Mouse (Mus musculus): ENCODE measurements around the gene Deaf1.
"Not testable (repeated sequence)": the region's sequence is repeated elsewhere in the genome, so short reads cannot be mapped to it uniquely, and the experiment has no call there.

Deaf1 gene

GRCm38 (mm10) chr7:141264041-141264700 is 63.3 kb downstream of the Deaf1 start:
- DNase-seq (ENCODE audit: low spot score) = no peak

GRCm38 (mm10) chr7:141263640-141264039 is 63.9 kb downstream of the Deaf1 start:
- DNase-seq (ENCODE audit: low spot score) = no peak

- no peak for DNase-seq (ENCODE audit: low spot score)
Observed at GRCm38 (mm10) chr7:141261480-141261879, 66.0 kb downstream of the Deaf1 start.

- DNase-seq (ENCODE audit: low spot score) = no peak
Observed at GRCm38 (mm10) chr7:141256159-141256558, 71.3 kb downstream of the Deaf1 start.

GRCm38 (mm10) chr7:141250486-141250885 is 77.0 kb downstream of the Deaf1 start:
- not testable (repeated sequence) for DNase-seq (ENCODE audit: low spot score)

All from retina, embryonic 14.5 days (tissue).